Mouse (Mus musculus) liver, embryonic 14.5 days (tissue): ENCODE results near the gene Fkbp15. TPM values are rescaled to one million over a fixed set of nuclear protein-coding genes. Genes with fewer than 3 reads are reported as not detected.

Experiments
- ATAC-seq: fragments of 200-750 bp; cut with Nextera tagmentation; 2 replicates; pipeline ENCODE4 v1.8.0; 2017; ENCODE audit warnings: moderate number of reproducible peaks, mild to moderate bottlenecking, moderate library complexity; ENCODE audit not compliant: insufficient read depth
- DNase-seq, 3 experiments: peaks; one replicate each; pipeline ENCODE4 v3.0.0-alpha.2; 2012 to 2013; ENCODE audit warnings: low read depth in 3 of 3, low spot score in 3 of 3
- H3K27ac ChIP-seq: fragments of 300-500 bp; sonication (generic); 2 replicates; pipeline ENCODE4 v1.5.1; 2014; ENCODE audit warnings: moderate library complexity, mild to moderate bottlenecking, control low read depth, inconsistent platforms
- H3K27me3 ChIP-seq: fragments of 300-500 bp; sonication (generic); 2 replicates; pipeline ENCODE4 v1.6.1; 2014; ENCODE audit warnings: mild to moderate bottlenecking, low read length, moderate library complexity; ENCODE audit not compliant: control insufficient read depth, insufficient read depth
- H3K36me3 ChIP-seq: fragments of 300-500 bp; sonication (generic); replicated peaks from 2 replicates; pipeline ENCODE4 v1.6.1; 2014; ENCODE audit warnings: low read depth; ENCODE audit not compliant: control insufficient read depth, insufficient read depth
- H3K4me1 ChIP-seq, 2 experiments: fragments of 200-500 bp in 1 of 2; fragments of 300-500 bp in 1 of 2; sonication (generic) in 1 of 2; replicated peaks; 2 replicates each; pipeline ENCODE4 v1.6.1; 2012 to 2014; ENCODE audit warnings: antibody characterized with exemption in 1 of 2, inconsistent platforms in 1 of 2, low read length in 1 of 2; ENCODE audit not compliant: control insufficient read depth in 2 of 2, insufficient read depth in 2 of 2
- H3K4me2 ChIP-seq: fragments of 300-500 bp; sonication (generic); 2 replicates; pipeline ENCODE4 v1.6.1; 2014; ENCODE audit warnings: low read depth, mild to moderate bottlenecking, control low read depth, moderate library complexity
- H3K4me3 ChIP-seq, 2 experiments: fragments of 200-500 bp in 1 of 2; fragments of 300-500 bp in 1 of 2; sonication (generic) in 1 of 2; 2 replicates each; pipeline ENCODE4 v1.5.1; 2012 to 2014; ENCODE audit warnings: low read depth in 2 of 2, low read length in 2 of 2, mild to moderate bottlenecking in 2 of 2, control low read depth in 1 of 2, inconsistent platforms in 1 of 2, moderate library complexity in 1 of 2; ENCODE audit not compliant: insufficient read depth in 1 of 2
- H3K9ac ChIP-seq: fragments of 300-500 bp; sonication (generic); replicated peaks from 2 replicates; pipeline ENCODE4 v1.6.1; 2014; ENCODE audit warnings: mild to moderate bottlenecking, control low read depth, moderate library complexity
- H3K9me3 ChIP-seq: fragments of 300-500 bp; sonication (generic); 2 replicates; pipeline ENCODE4 v1.6.1; 2016; ENCODE audit warnings: low read length, mixed read lengths; ENCODE audit not compliant: control insufficient read depth
- CTCF ChIP-seq: IDR thresholded peaks from 2 replicates; pipeline ENCODE4 v1.5.1; 2016; ENCODE audit warnings: antibody characterized with exemption, low read depth, control low read depth
- EP300 ChIP-seq: IDR thresholded peaks from 2 replicates; pipeline ENCODE4 v1.6.1; 2016; ENCODE audit warnings: antibody characterized with exemption, low read depth
- WGBS: fragments of 180-500 bp; shearing (Covaris S2); extraction: QIAGEN DNeasy Blood & Tissue Kit; methylation state at CpG from one replicate; pipeline ENCODE4 v1.1.7; 2014; ENCODE audit not compliant: insufficient replicate concordance; 5-methylcytosine and 5-hydroxymethylcytosine counted together
- polyA plus RNA-seq, 2 experiments: library from polyadenylated mRNA; depleted of rRNA in 1 of 2; stranded (reverse) in 1 of 2; unstranded in 1 of 2; fragments of >200 nt; fragmentation: Nextera tagmentation in 1 of 2; extraction: Ambion mirVana in 1 of 2; gene quantifications; 2 replicates each; pipeline versions ENCODE4 v1.2.1 to v1.2.3; 2012 to 2014

The Fkbp15 gene
- polyA plus RNA-seq, 2 experiments = 9.6 to 9.7 TPM

DNA sequence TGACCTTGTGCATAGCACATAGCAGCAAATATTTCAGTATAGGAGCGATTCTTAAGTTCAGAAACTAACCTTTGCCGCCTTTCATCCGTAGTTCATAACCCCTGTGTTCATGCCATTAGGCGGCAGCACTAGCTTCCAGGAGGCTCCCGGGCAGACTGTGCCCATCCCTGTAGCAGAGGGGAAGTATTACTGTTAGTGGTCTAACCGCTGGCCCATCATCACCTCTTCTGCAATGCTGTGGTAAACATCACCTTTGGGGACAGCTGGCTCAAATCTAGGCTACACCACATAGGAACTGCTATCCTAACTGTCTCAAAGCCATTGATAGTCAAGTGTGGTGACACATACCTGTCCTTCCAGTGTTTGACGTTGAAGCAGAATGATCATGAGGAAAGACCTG lies 31.5 kb upstream of the Fkbp15 start:
- Histone ChIP-seq H3K36me3 (peaks cover 30% of the 10 kb centered on the region), H3K27ac (no peak overlapping the region), H3K4me3 (no peak overlapping the region), H3K27me3 (no peaks in the 10 kb centered on the region), H3K4me2 (no peak overlapping the region), H3K4me1 (peaks cover 0 to 8% of the 10 kb centered on the region in 2 experiments; a peak in 2 of 4 replicates), H3K9ac (no peak overlapping the region), H3K9me3 (no peaks in the 10 kb centered on the region)
- TF ChIP-seq CTCF = 0 out of 2 replicates have a peak, but pooled peaks have one; percentile 24
- no peak for TF ChIP-seq EP300
- no peak for ATAC-seq
- DNase-seq = no peak
- WGBS = 78% methylated on average over 7 of the region's 7 CpGs

DNA sequence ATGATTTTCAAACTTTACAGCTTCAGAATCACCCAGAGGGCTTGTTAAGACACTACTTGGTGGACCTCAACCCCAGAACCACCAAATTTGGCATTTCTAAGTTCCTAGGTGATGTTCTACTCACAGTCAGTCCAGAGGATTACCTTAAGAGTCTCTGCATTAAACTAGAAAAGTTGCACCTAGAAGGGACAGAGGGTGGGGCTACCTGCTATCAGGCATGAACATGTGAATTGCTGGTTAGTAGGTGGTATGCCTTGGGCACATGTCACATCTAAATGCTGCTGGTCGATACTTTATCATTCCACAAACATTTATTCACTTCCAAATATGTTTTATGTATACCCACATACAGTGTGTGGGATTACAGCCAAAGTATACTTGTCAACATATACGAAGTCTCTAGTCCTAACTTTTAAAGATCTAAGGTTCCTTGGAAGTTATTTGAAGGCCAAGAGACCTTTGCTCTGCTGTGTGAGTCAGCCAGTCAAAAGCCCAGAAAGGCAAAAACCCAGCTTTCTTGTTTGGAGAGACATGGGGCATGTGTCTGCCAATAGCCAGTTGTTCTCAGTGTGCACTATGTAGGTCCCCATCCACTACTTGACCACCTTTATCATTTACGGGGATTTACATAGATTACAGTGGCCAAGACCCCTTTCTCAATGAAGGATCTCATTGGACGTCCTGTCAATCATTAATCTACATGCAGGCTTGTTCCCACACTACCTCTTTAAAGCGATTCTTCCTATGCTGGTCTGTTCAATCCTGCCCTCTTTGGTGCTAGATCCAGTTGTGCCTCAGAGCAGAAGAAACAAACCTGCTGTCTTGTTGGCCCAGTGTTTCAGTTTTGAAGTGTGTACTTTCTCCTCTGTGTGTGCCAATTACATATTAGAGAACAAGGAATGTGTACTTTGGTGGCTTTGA lies 29.5 kb upstream of the Fkbp15 start:
- Histone ChIP-seq H3K4me1 (peaks cover 0 to 8% of the 10 kb centered on the region in 2 experiments; a peak in 2 of 4 replicates), H3K9ac (no peak overlapping the region), H3K4me3 (no peak overlapping the region), H3K4me2 (no peak overlapping the region), H3K36me3 (peaks cover 15% of the 10 kb centered on the region), H3K27ac (no peak overlapping the region), H3K9me3 (no peaks in the 10 kb centered on the region), H3K27me3 (no peaks in the 10 kb centered on the region)
- 49% methylated on average over 5 of the region's 5 CpGs for WGBS
- DNase-seq (no peak), ATAC-seq (peak; percentile 57; the same call in 1 of the 2 replicates)
- TF ChIP-seq CTCF (no peak), EP300 (peak; percentile 33; the same call in 1 of the 2 replicates)

- WGBS = 76% methylated on average over 7 of the region's 7 CpGs
- H3K27ac ChIP-seq = no peak overlapping the region
Measured at GRCm38 (mm10) chr4:62385439-62385838, 25.1 kb upstream of the Fkbp15 start.

GRCm38 (mm10) chr4:62384159-62384558 lies 23.8 kb upstream of the Fkbp15 start:
- no peak overlapping the region for H3K4me3 ChIP-seq
- ATAC-seq (peak; percentile 51; the same call in 1 of the 2 replicates), DNase-seq (no peak)
- H3K9ac ChIP-seq = no peak overlapping the region
- H3K36me3 ChIP-seq = peaks cover 11% of the 10 kb centered on the region
- peak overlapping the region; percentile 32 for H3K4me2 ChIP-seq
- H3K27me3 ChIP-seq = no peaks in the 10 kb centered on the region
- peaks cover 7 to 8% of the 10 kb centered on the region in 2 experiments; a peak in 3 of 4 replicates for H3K4me1 ChIP-seq
- H3K9me3 ChIP-seq = no peaks in the 10 kb centered on the region
- H3K27ac ChIP-seq = no peak overlapping the region
- 70% methylated on average over 1 of the region's 1 CpGs for WGBS
- TF ChIP-seq EP300 (no peak), CTCF (no peak)

More at GRCm38 (mm10) chr4:62385439-62385838, 25.1 kb upstream of the Fkbp15 start:
- peaks cover 7 to 14% of the 10 kb centered on the region in 2 experiments; a peak in 3 of 4 replicates for H3K4me1 ChIP-seq
- H3K36me3 ChIP-seq = peaks cover 11% of the 10 kb centered on the region
- DNase-seq (no peak), ATAC-seq (no peak)
- no peak overlapping the region for H3K4me2 ChIP-seq
- no peak overlapping the region for H3K4me3 ChIP-seq
- H3K9ac ChIP-seq = no peak overlapping the region
- H3K9me3 ChIP-seq = no peaks in the 10 kb centered on the region
- no peak for TF ChIP-seq EP300
- no peak for TF ChIP-seq CTCF
- no peaks in the 10 kb centered on the region for H3K27me3 ChIP-seq

GRCm38 (mm10) chr4:62383752-62384151 lies 23.4 kb upstream of the Fkbp15 start:
- no peak for TF ChIP-seq CTCF
- TF ChIP-seq EP300 = no peak
- H3K36me3 ChIP-seq = peaks cover 11% of the 10 kb centered on the region
- no peak overlapping the region for H3K9ac ChIP-seq
- H3K27ac ChIP-seq = peak overlapping the region; percentile 9; the same call in 1 of the 2 replicates
- WGBS = 66% methylated on average over 7 of the region's 7 CpGs
- ATAC-seq (peak; percentile 23; the same call in 1 of the 2 replicates), DNase-seq (no peak)
- no peak overlapping the region for H3K4me3 ChIP-seq
- H3K4me2 ChIP-seq = peak overlapping the region; percentile 32
- peaks cover 7 to 8% of the 10 kb centered on the region in 2 experiments; a peak in 3 of 4 replicates for H3K4me1 ChIP-seq
- H3K27me3 ChIP-seq = no peaks in the 10 kb centered on the region
- no peaks in the 10 kb centered on the region for H3K9me3 ChIP-seq
